Mouse (Mus musculus): ENCODE data around the gene Gng7. TPM values are rescaled to one million over a fixed set of nuclear protein-coding genes. Genes with fewer than 3 reads are reported as not detected.

The Gng7 gene
- polyA plus RNA-seq, 1 experiment = 0.83 TPM

GRCm38 (mm10) chr10:81027331-81027730, 12.6 kb upstream of the Gng7 start:
- no peak for DNase-seq (ENCODE audit: low read depth, low spot score)
- WGBS = 46% methylated on average over 4 of the region's 4 CpGs

GRCm38 (mm10) chr10:81026857-81027256, 12.1 kb upstream of the Gng7 start:
- 91% methylated on average over 5 of the region's 5 CpGs for WGBS
- DNase-seq (ENCODE audit: low read depth, low spot score) = no peak

- WGBS = 44% methylated on average over 12 of the region's 12 CpGs
- DNase-seq (ENCODE audit: low read depth, low spot score) = no peak
Observed at GRCm38 (mm10) chr10:81025639-81026275, 11.0 kb upstream of the Gng7 start, which contains the start of gene Diras1. Gene Diras1, minus strand, starts transcription at chr10:81025662.

- no peak for DNase-seq (ENCODE audit: low read depth, low spot score)
Observed at GRCm38 (mm10) chr10:81025047-81025621, 10.4 kb upstream of the Gng7 start.

GRCm38 (mm10) chr10:81024346-81024937, 9.7 kb upstream of the Gng7 start:
- WGBS = 67% methylated on average over 5 of the region's 5 CpGs
- no peak for DNase-seq (ENCODE audit: low read depth, low spot score)

More at GRCm38 (mm10) chr10:81025047-81025621, 10.4 kb upstream of the Gng7 start:
- WGBS = 2% methylated on average over 38 of the region's 43 CpGs

GRCm38 (mm10) chr10:81022744-81023143, 8.0 kb upstream of the Gng7 start:
- DNase-seq (ENCODE audit: low read depth, low spot score) = no peak
- WGBS = 61% methylated on average over 8 of the region's 8 CpGs

- WGBS = 13% methylated on average over 26 of the region's 26 CpGs
- DNase-seq (ENCODE audit: low read depth, low spot score) = no peak
Observed at GRCm38 (mm10) chr10:81021547-81022110, 6.9 kb upstream of the Gng7 start.

GRCm38 (mm10) chr10:81020207-81020606, 5.5 kb upstream of the Gng7 start:
- WGBS = 59% methylated on average over 2 of the region's 2 CpGs
- DNase-seq (ENCODE audit: low read depth, low spot score) = no peak

GRCm38 (mm10) chr10:81019687-81020086, 4.9 kb upstream of the Gng7 start:
- WGBS = 68% methylated on average over 6 of the region's 6 CpGs
- DNase-seq (ENCODE audit: low read depth, low spot score) = no peak

GRCm38 (mm10) chr10:81018326-81018725, 3.6 kb upstream of the Gng7 start:
- DNase-seq (ENCODE audit: low read depth, low spot score) = no peak
- WGBS = 45% methylated on average over 10 of the region's 10 CpGs

- DNase-seq (ENCODE audit: low read depth, low spot score) = no peak
- WGBS = 5% methylated on average over 7 of the region's 7 CpGs
Observed at GRCm38 (mm10) chr10:81016645-81017044, 1.9 kb upstream of the Gng7 start.

GRCm38 (mm10) chr10:81015666-81016065, 921 bp upstream of the Gng7 start:
- no peak for DNase-seq (ENCODE audit: low read depth, low spot score)
- 86% methylated on average over 2 of the region's 2 CpGs for WGBS

- WGBS = 57% methylated on average over 6 of the region's 6 CpGs
- no peak for DNase-seq (ENCODE audit: low read depth, low spot score)
Observed at GRCm38 (mm10) chr10:81010851-81011250, 3.9 kb downstream of the Gng7 start.

GRCm38 (mm10) chr10:81007240-81007639, 7.5 kb downstream of the Gng7 start:
- DNase-seq (ENCODE audit: low read depth, low spot score) = no peak
- 35% methylated on average over 7 of the region's 7 CpGs for WGBS

GRCm38 (mm10) chr10:81006005-81006677, 8.6 kb downstream of the Gng7 start:
- no peak for DNase-seq (ENCODE audit: low read depth, low spot score)
- 90% methylated on average over 7 of the region's 7 CpGs for WGBS

- WGBS = 58% methylated on average over 10 of the region's 10 CpGs
- no peak for DNase-seq (ENCODE audit: low read depth, low spot score)
Observed at GRCm38 (mm10) chr10:81001161-81001560, 13.6 kb downstream of the Gng7 start.

GRCm38 (mm10) chr10:81000197-81001062, 14.3 kb downstream of the Gng7 start:
- 35% methylated on average over 28 of the region's 28 CpGs for WGBS
- no peak for DNase-seq (ENCODE audit: low read depth, low spot score)

GRCm38 (mm10) chr10:80999362-81000196, 15.2 kb downstream of the Gng7 start:
- WGBS = 20% methylated on average over 37 of the region's 37 CpGs
- peak; percentile 64 for DNase-seq (ENCODE audit: low read depth, low spot score)
